Mouse (Mus musculus): Measurements from ENCODE around the gene St8sia1. TPM values are rescaled to one million over a fixed set of nuclear protein-coding genes. Genes with fewer than 3 reads are reported as not detected.
A peak's percentile ranks its signal among the peaks of the same experiment; 100 is the strongest.

Gene St8sia1
- polyA plus RNA-seq, 1 experiment: 2.5 TPM

GRCm38 (mm10) chr6:142977221-142977620, 13.0 kb upstream of the St8sia1 start:
- TF ChIP-seq POLR2A (IDR thresholded peaks at IDR 0.05; ENCODE audit: control insufficient read depth, low read depth, low read length): no peak
- 0 out of 2 replicates have a peak, but pooled peaks have one; percentile 18 for TF ChIP-seq CTCF (IDR thresholded peaks at IDR 0.05; ENCODE audit: control insufficient read depth, insufficient read depth, insufficient replicate concordance, low read depth, low read length)
- no peaks in the 10 kb centered on the region for H3K36me3 ChIP-seq (ENCODE audit: control insufficient read depth, insufficient read depth, low read length)

DNA sequence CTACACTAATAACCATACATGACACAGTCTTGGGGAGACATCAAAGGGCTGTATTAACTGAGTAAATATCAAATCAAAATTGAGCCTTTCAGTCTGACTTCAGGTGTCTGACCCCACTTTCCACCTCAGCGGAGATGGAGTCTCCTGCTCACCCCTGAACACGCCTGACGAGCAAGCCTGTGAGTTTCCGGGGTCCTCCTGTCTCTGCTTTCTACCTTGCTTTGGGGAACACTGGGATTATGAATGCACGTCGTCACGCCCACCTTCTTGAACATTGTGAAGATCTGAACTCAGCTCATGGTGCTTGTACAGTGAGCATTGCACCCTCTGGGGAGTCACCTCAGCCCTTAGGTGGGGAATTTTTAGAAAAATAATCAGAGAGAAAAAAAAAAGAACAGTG, 9.0 kb upstream of the St8sia1 start:
- H3K36me3 ChIP-seq (ENCODE audit: control insufficient read depth, insufficient read depth, low read length): no peaks in the 10 kb centered on the region
- no peak for TF ChIP-seq POLR2A (IDR thresholded peaks at IDR 0.05; ENCODE audit: control insufficient read depth, low read depth, low read length)
- TF ChIP-seq CTCF (IDR thresholded peaks at IDR 0.05; ENCODE audit: control insufficient read depth, insufficient read depth, insufficient replicate concordance, low read depth, low read length): no peak
- no peaks in the 10 kb centered on the region for H3K27me3 ChIP-seq (ENCODE audit: control insufficient read depth, insufficient read depth, low read length)
- H3K27ac ChIP-seq (ENCODE audit: control insufficient read depth, insufficient read depth, low read depth, low read length): no peak overlapping the region
- H3K4me3 ChIP-seq (ENCODE audit: control insufficient read depth, low read depth, low read length): no peak overlapping the region
- H3K4me1 ChIP-seq (ENCODE audit: control insufficient read depth, insufficient read depth, low read length): no peaks in the 10 kb centered on the region

More at GRCm38 (mm10) chr6:142977221-142977620, 13.0 kb upstream of the St8sia1 start:
- Histone ChIP-seq H3K4me3 (ENCODE audit: control insufficient read depth, low read depth, low read length) (no peak overlapping the region), H3K4me1 (ENCODE audit: control insufficient read depth, insufficient read depth, low read length) (no peaks in the 10 kb centered on the region), H3K27ac (ENCODE audit: control insufficient read depth, insufficient read depth, low read depth, low read length) (no peak overlapping the region), H3K27me3 (ENCODE audit: control insufficient read depth, insufficient read depth, low read length) (no peaks in the 10 kb centered on the region)

DNA sequence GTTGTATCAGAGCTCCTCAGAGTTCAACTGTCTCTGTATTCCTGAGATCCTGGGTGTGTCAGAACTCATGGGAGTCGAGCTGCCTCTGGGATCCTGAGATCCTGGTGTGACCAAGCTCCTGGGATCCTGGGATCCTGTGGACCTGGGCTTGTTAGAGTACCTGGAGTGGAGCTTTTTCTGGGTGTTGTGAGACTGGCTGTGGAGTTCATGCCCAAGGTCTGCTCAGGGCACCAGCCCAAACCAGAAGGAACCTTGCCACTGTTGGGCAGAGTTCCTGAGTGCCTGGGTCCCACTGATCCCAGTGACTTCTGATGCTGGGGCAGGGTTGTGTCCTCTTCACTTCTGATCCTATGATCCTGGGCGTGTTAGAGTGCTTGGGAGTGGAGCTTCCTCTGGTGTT, 8.0 kb upstream of the St8sia1 start:
- Histone ChIP-seq H3K36me3 (ENCODE audit: control insufficient read depth, insufficient read depth, low read length) (no peaks in the 10 kb centered on the region), H3K27me3 (ENCODE audit: control insufficient read depth, insufficient read depth, low read length) (no peaks in the 10 kb centered on the region), H3K4me3 (ENCODE audit: control insufficient read depth, low read depth, low read length) (no peak overlapping the region), H3K4me1 (ENCODE audit: control insufficient read depth, insufficient read depth, low read length) (no peaks in the 10 kb centered on the region), H3K27ac (ENCODE audit: control insufficient read depth, insufficient read depth, low read depth, low read length) (no peak overlapping the region)
- no peak for TF ChIP-seq CTCF (IDR thresholded peaks at IDR 0.05; ENCODE audit: control insufficient read depth, insufficient read depth, insufficient replicate concordance, low read depth, low read length)
- TF ChIP-seq POLR2A (IDR thresholded peaks at IDR 0.05; ENCODE audit: control insufficient read depth, low read depth, low read length): no peak

GRCm38 (mm10) chr6:142967407-142967806, 3.2 kb upstream of the St8sia1 start:
- Histone ChIP-seq H3K27ac (ENCODE audit: control insufficient read depth, insufficient read depth, low read depth, low read length) (no peak overlapping the region), H3K4me1 (ENCODE audit: control insufficient read depth, insufficient read depth, low read length) (peaks cover 9% of the 10 kb centered on the region), H3K27me3 (ENCODE audit: control insufficient read depth, insufficient read depth, low read length) (no peaks in the 10 kb centered on the region), H3K36me3 (ENCODE audit: control insufficient read depth, insufficient read depth, low read length) (no peaks in the 10 kb centered on the region), H3K4me3 (ENCODE audit: control insufficient read depth, low read depth, low read length) (no peak overlapping the region)
- TF ChIP-seq POLR2A (IDR thresholded peaks at IDR 0.05; ENCODE audit: control insufficient read depth, low read depth, low read length) (no peak), CTCF (IDR thresholded peaks at IDR 0.05; ENCODE audit: control insufficient read depth, insufficient read depth, insufficient replicate concordance, low read depth, low read length) (no peak)

GRCm38 (mm10) chr6:142964531-142965385, 506 bp upstream of the St8sia1 start:
- TF ChIP-seq CTCF (IDR thresholded peaks at IDR 0.05; ENCODE audit: control insufficient read depth, insufficient read depth, insufficient replicate concordance, low read depth, low read length) (no peak), POLR2A (IDR thresholded peaks at IDR 0.05; ENCODE audit: control insufficient read depth, low read depth, low read length) (peak; percentile 19; the same call in 1 of the 2 replicates)
- peaks cover 9% of the 10 kb centered on the region for H3K4me1 ChIP-seq (ENCODE audit: control insufficient read depth, insufficient read depth, low read length)
- no peaks in the 10 kb centered on the region for H3K27me3 ChIP-seq (ENCODE audit: control insufficient read depth, insufficient read depth, low read length)
- no peaks in the 10 kb centered on the region for H3K36me3 ChIP-seq (ENCODE audit: control insufficient read depth, insufficient read depth, low read length)
- H3K4me3 ChIP-seq (ENCODE audit: control insufficient read depth, low read depth, low read length): peak overlapping the region; percentile 32
- H3K27ac ChIP-seq (ENCODE audit: control insufficient read depth, insufficient read depth, low read depth, low read length): no peak overlapping the region

DNA sequence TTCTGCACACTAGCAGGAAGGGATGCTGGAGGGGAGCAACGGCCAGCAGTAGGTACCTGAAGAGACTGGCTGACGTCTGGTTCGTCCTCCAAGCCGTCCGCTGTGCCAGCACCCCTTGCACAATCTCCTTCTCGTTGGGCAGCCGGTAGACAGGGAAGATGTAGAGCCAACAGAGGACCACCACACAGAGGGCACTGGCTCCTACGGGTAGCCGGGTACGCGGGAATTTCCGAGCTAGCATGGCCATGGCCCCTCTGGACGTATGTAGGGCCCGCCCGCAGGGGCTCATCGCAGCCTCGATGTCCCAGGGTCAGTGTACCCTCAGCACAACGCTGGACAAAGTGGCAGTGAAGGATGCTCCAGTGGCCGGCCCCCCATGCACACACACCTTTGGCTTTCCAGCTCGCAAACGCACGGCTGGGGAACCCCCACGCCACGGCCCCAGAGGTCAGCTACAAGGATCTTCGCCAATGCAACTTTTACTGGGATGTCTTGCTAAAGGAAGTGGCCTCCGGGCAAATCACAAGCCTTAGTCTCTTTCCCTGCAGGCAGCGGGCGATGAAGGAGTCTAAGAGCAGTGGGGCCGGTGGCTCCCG, 674 bp downstream of the St8sia1 start:
- Histone ChIP-seq H3K4me1 (ENCODE audit: control insufficient read depth, insufficient read depth, low read length) (peaks cover 9% of the 10 kb centered on the region), H3K27me3 (ENCODE audit: control insufficient read depth, insufficient read depth, low read length) (no peaks in the 10 kb centered on the region), H3K27ac (ENCODE audit: control insufficient read depth, insufficient read depth, low read depth, low read length) (no peak overlapping the region), H3K4me3 (ENCODE audit: control insufficient read depth, low read depth, low read length) (no peak overlapping the region; the same call in 1 of the 2 replicates), H3K36me3 (ENCODE audit: control insufficient read depth, insufficient read depth, low read length) (no peaks in the 10 kb centered on the region)
- TF ChIP-seq CTCF (IDR thresholded peaks at IDR 0.05; ENCODE audit: control insufficient read depth, insufficient read depth, insufficient replicate concordance, low read depth, low read length): no peak
- TF ChIP-seq POLR2A (IDR thresholded peaks at IDR 0.05; ENCODE audit: control insufficient read depth, low read depth, low read length): no peak

DNA sequence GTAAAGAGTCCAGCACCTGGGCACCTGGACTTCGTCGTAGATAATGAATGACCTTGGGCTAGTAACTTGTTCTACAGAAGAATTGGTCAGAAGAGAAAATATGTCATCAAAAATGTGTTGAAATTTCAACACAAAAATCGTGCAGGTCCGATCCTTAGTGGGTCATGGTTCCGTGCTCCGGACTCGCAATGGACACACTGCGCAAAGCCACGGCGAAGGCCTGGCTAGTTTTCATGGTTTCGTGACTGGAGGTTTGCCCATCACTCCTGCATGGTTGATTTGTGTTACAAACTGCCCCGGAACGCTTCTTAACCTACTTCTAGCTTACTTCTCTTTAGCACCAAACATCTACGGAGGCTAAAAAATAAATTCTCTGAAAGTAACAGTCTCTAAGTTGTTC, 1.4 kb downstream of the St8sia1 start:
- Histone ChIP-seq H3K4me3 (ENCODE audit: control insufficient read depth, low read depth, low read length) (no peak overlapping the region), H3K36me3 (ENCODE audit: control insufficient read depth, insufficient read depth, low read length) (no peaks in the 10 kb centered on the region), H3K4me1 (ENCODE audit: control insufficient read depth, insufficient read depth, low read length) (peaks cover 9% of the 10 kb centered on the region), H3K27me3 (ENCODE audit: control insufficient read depth, insufficient read depth, low read length) (no peaks in the 10 kb centered on the region), H3K27ac (ENCODE audit: control insufficient read depth, insufficient read depth, low read depth, low read length) (no peak overlapping the region)
- TF ChIP-seq POLR2A (IDR thresholded peaks at IDR 0.05; ENCODE audit: control insufficient read depth, low read depth, low read length) (no peak), CTCF (IDR thresholded peaks at IDR 0.05; ENCODE audit: control insufficient read depth, insufficient read depth, insufficient replicate concordance, low read depth, low read length) (no peak)
